Mouse (Mus musculus) kidney, adult 2 months (tissue): ENCODE results near the gene Sema5b. TPM values are rescaled to one million over a fixed set of nuclear protein-coding genes. Genes with fewer than 3 reads are reported as not detected.

Source experiments
- DNase-seq: peaks from one replicate; pipeline ENCODE4 v3.0.0; 2021
- H3K27ac ChIP-seq: fragments of 200-500 bp; 2 replicates; pipeline ENCODE4 v1.5.1; 2012; ENCODE audit warnings: low read depth, low read length, control low read depth, inconsistent platforms; ENCODE audit not compliant: insufficient read depth
- H3K27me3 ChIP-seq: fragments of 200-500 bp; replicated peaks from 2 replicates; pipeline ENCODE4 v1.6.1; 2012; ENCODE audit warnings: mild to moderate bottlenecking, moderate library complexity, low read length, inconsistent platforms; ENCODE audit not compliant: control insufficient read depth, insufficient read depth
- H3K36me3 ChIP-seq: fragments of 200-500 bp; 2 replicates; pipeline ENCODE4 v1.6.1; 2012; ENCODE audit warnings: mild to moderate bottlenecking, moderate library complexity, low read length, inconsistent platforms; ENCODE audit not compliant: control insufficient read depth, insufficient read depth
- H3K4me1 ChIP-seq: fragments of 200-500 bp; 2 replicates; pipeline ENCODE4 v1.6.1; 2011; ENCODE audit warnings: low read length; ENCODE audit not compliant: control insufficient read depth, insufficient read depth
- H3K4me3 ChIP-seq: fragments of 200-500 bp; 2 replicates; pipeline ENCODE4 v1.5.1; 2011; ENCODE audit warnings: mild to moderate bottlenecking, low read depth, low read length, control low read depth; ENCODE audit not compliant: insufficient read depth
- CTCF ChIP-seq: fragments of 200-500 bp; conservative IDR thresholded peaks from 2 replicates; pipeline ENCODE4 v1.5.1; 2011; ENCODE audit warnings: low read depth, mild to moderate bottlenecking, control low read depth, low read length, moderate library complexity, mixed read lengths; ENCODE audit not compliant: insufficient read depth, insufficient read length
- POLR2A ChIP-seq: fragments of 200-500 bp; IDR thresholded peaks from one replicate; pipeline ENCODE4 v1.6.1; 2011; ENCODE audit warnings: low read depth, low read length, control low read depth
- WGBS: fragments of 180-500 bp; shearing (Covaris S2); methylation state at CpG from one replicate; pipeline ENCODE4 v1.1.7; 2018; 5-methylcytosine and 5-hydroxymethylcytosine counted together
- polyA plus RNA-seq: library from polyadenylated mRNA; depleted of rRNA; stranded (reverse); fragments of >200 nt; gene quantifications from 2 replicates; pipeline ENCODE4 v1.2.3, GENCODE M21; 2012

Sema5b gene
- polyA plus RNA-seq, 1 experiment, result 1.4 TPM

DNA sequence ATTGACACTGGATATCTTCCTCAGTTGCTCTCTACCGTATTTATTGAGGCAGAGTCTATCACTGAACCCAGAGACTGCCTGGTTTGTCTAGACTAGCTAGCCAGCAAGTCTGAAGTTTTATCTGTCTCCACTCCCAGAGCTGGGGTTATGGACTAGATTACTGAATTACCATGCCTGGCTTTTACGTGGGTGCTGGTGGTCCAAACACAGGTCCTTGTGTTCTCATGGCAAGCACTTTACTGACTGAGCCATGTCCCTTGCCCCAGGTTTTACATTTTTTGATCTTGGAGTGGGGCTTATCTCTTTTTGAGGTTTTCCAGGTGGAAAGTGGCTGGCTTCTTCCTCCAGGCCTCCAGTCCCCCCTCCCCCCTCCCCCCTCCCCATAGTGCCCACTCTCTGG, 28.4 kb downstream of the Sema5b start:
- H3K4me1 ChIP-seq, result no peaks in the 10 kb centered on the region
- DNase-seq, result no peak
- no peaks in the 10 kb centered on the region for H3K36me3 ChIP-seq
- no peaks in the 10 kb centered on the region for H3K27me3 ChIP-seq
- 60% methylated on average over 2 of the region's 2 CpGs for WGBS
- no peak overlapping the region for H3K27ac ChIP-seq
- TF ChIP-seq POLR2A, result no peak
- TF ChIP-seq CTCF, result no peak
- no peak overlapping the region for H3K4me3 ChIP-seq

- DNase-seq, result no peak
- 37% methylated on average over 9 of the region's 9 CpGs for WGBS
- Histone ChIP-seq H3K4me1 (no peaks in the 10 kb centered on the region), H3K36me3 (no peaks in the 10 kb centered on the region), H3K27me3 (no peaks in the 10 kb centered on the region), H3K27ac (no peak overlapping the region), H3K4me3 (no peak overlapping the region)
- TF ChIP-seq POLR2A (no peak), CTCF (no peak)
Measured at GRCm38 (mm10) chr16:35569758-35570157, 28.8 kb downstream of the Sema5b start.

DNA sequence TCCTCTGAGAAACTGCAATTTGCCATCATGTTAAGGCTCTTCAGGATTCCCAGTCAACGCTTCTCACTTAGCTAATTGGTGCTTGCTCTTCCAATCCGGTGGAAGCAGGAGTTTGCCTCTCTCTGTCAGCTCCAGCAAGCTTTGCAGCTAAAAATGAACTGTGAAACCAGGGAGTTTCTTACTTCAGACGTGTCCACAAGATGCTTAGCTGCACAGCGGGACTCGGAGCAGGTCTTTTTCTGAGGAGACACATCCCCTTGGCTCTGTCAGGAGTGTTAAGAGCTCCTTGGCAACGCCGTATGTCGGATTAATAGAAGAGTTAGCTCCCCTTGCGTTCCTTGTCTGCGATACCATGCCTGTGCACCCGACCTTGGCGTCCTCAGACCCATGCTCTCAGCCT, 29.7 kb downstream of the Sema5b start:
- TF ChIP-seq CTCF, result no peak
- TF ChIP-seq POLR2A, result no peak
- H3K36me3 ChIP-seq, result no peaks in the 10 kb centered on the region
- no peaks in the 10 kb centered on the region for H3K4me1 ChIP-seq
- no peak overlapping the region for H3K27ac ChIP-seq
- no peak for DNase-seq
- 43% methylated on average over 12 of the region's 12 CpGs for WGBS
- H3K4me3 ChIP-seq, result no peak overlapping the region
- no peaks in the 10 kb centered on the region for H3K27me3 ChIP-seq

- Histone ChIP-seq H3K27ac (no peak overlapping the region), H3K27me3 (no peaks in the 10 kb centered on the region), H3K36me3 (no peaks in the 10 kb centered on the region), H3K4me3 (no peak overlapping the region), H3K4me1 (no peaks in the 10 kb centered on the region)
- no peak for TF ChIP-seq CTCF
- TF ChIP-seq POLR2A, result no peak
- 96% methylated on average over 3 of the region's 3 CpGs for WGBS
- DNase-seq, result no peak
Measured at GRCm38 (mm10) chr16:35573586-35573985, 32.6 kb downstream of the Sema5b start.

- TF ChIP-seq CTCF, result no peak
- Histone ChIP-seq H3K36me3 (no peaks in the 10 kb centered on the region), H3K4me1 (no peaks in the 10 kb centered on the region), H3K27me3 (no peaks in the 10 kb centered on the region), H3K27ac (no peak overlapping the region), H3K4me3 (no peak overlapping the region)
- WGBS, result 87% methylated on average over 11 of the region's 11 CpGs
- no peak for DNase-seq
Measured at GRCm38 (mm10) chr16:35577181-35577941, 36.4 kb downstream of the Sema5b start.

- no peak for TF ChIP-seq POLR2A
- no peak for TF ChIP-seq CTCF
- WGBS, result 87% methylated on average over 7 of the region's 7 CpGs
- Histone ChIP-seq H3K36me3 (no peaks in the 10 kb centered on the region), H3K4me3 (no peak overlapping the region), H3K27me3 (no peaks in the 10 kb centered on the region), H3K27ac (no peak overlapping the region), H3K4me1 (no peaks in the 10 kb centered on the region)
- DNase-seq, result no peak
Measured at GRCm38 (mm10) chr16:35581299-35581698, 40.4 kb downstream of the Sema5b start.

GRCm38 (mm10) chr16:35583551-35584080, 42.7 kb downstream of the Sema5b start:
- no peak overlapping the region for H3K27ac ChIP-seq
- no peaks in the 10 kb centered on the region for H3K4me1 ChIP-seq
- WGBS, result 66% methylated on average over 4 of the region's 4 CpGs
- no peak for TF ChIP-seq CTCF
- no peak for TF ChIP-seq POLR2A
- no peak for DNase-seq
- no peaks in the 10 kb centered on the region for H3K27me3 ChIP-seq
- no peaks in the 10 kb centered on the region for H3K36me3 ChIP-seq
- no peak overlapping the region for H3K4me3 ChIP-seq
